22 mouse cellular contexts compared by ENCODE assay signal in genomic region chr10:111214696-111215095, GRCm38 (mm10). TPM values are rescaled to one million over a fixed set of nuclear protein-coding genes. Genes with fewer than 3 reads are reported as not detected.
A peak's percentile ranks its signal among the peaks of the same experiment; 100 is the strongest.
DNase-seq lines count a peak whose midpoint lies in the region; ATAC-seq and TF ChIP-seq lines count a peak whose summit lies in the region.
"Had no signal": no experiment of that assay in that cellular context is flagged by ENCODE, and none has a peak within 500 bp of the region (broad histone marks: within the 10 kb centered on the region; RNA-seq: fewer than 3 reads in every experiment).

No protein-coding gene starts in this region.

- no peaks in the 10 kb centered on the region for H3K9me3 ChIP-seq in heart, embryonic 10.5 days
- H3K9me3 ChIP-seq: embryonic facial prominence, embryonic 13.5 days; forebrain, embryonic 12.5 days; G1E; heart, embryonic 12.5 days; hindbrain, embryonic 10.5 days had no signal

- peak; percentile 69 for ATAC-seq in CD4-positive, CD25-positive, alpha-beta regulatory T cell, adult 4 months
- ATAC-seq: forebrain, embryonic 16.5 days had no signal

- H3K36me3 ChIP-seq in heart, embryonic 10.5 days = no peaks in the 10 kb centered on the region
- H3K36me3 ChIP-seq in kidney, adult 2 months (ENCODE audit: control insufficient read depth, insufficient read depth, low read length) = no peaks in the 10 kb centered on the region
- H3K36me3 ChIP-seq: embryonic facial prominence, embryonic 13.5 days; forebrain, embryonic 12.5 days; hindbrain, embryonic 10.5 days had no signal

- H3K27ac ChIP-seq in heart, embryonic 10.5 days = no peak overlapping the region
- no peak overlapping the region for H3K27ac ChIP-seq in kidney, adult 2 months (ENCODE audit: insufficient read depth, low read depth, low read length)
- H3K27ac ChIP-seq: embryonic facial prominence, embryonic 13.5 days; forebrain, embryonic 12.5 days; heart, adult 2 months; hindbrain, embryonic 10.5 days; hindbrain, embryonic 14.5 days had no signal

- no peaks in the 10 kb centered on the region for H3K27me3 ChIP-seq in heart, embryonic 10.5 days (ENCODE audit: insufficient read depth, poor library complexity, severe bottlenecking)
- H3K27me3 ChIP-seq in kidney, adult 2 months (replicated peaks; ENCODE audit: control insufficient read depth, insufficient read depth, low read length) = no peaks in the 10 kb centered on the region
- H3K27me3 ChIP-seq: embryonic facial prominence, embryonic 13.5 days; forebrain, embryonic 12.5 days; heart, embryonic 12.5 days had no signal

- no peaks in the 10 kb centered on the region for H3K4me1 ChIP-seq in heart, embryonic 10.5 days
- 0 out of 2 replicates have a peak, but pooled peaks cover 6% of the 10 kb centered on the region for H3K4me1 ChIP-seq in kidney, adult 2 months (ENCODE audit: control insufficient read depth, insufficient read depth, low read length)
- H3K4me1 ChIP-seq: embryonic facial prominence, embryonic 13.5 days; forebrain, embryonic 12.5 days; hindbrain, embryonic 10.5 days had no signal

- H3K4me3 ChIP-seq in heart, embryonic 10.5 days = no peak overlapping the region
- no peak overlapping the region for H3K4me3 ChIP-seq in kidney, adult 2 months (ENCODE audit: insufficient read depth, low read depth, low read length)
- H3K4me3 ChIP-seq: embryonic facial prominence, embryonic 13.5 days; forebrain, embryonic 12.5 days; heart, adult 2 months; heart, embryonic 12.5 days; hindbrain, embryonic 10.5 days had no signal

- TF ChIP-seq CTCF in kidney, adult 2 months (conservative IDR thresholded peaks at IDR 0.05; ENCODE audit: insufficient read depth, insufficient read length, low read depth, low read length) = no peak

- WGBS in heart, embryonic 10.5 days = 72% methylated on average over 2 of the region's 2 CpGs
- WGBS in kidney, adult 2 months = 61% methylated on average over 2 of the region's 2 CpGs

- peak; percentile 46 for DNase-seq in heart, adult 11 months
- DNase-seq in heart, embryonic 10.5 days (ENCODE audit: low spot score) = no peak
- DNase-seq in induced T-regulatory cell, adult 2 months (ENCODE audit: low read depth) = peak; percentile 62
- DNase-seq in natural killer cell, adult 2 months (ENCODE audit: low spot score in 2 of 2) = peak; percentile 13 to 48
- DNase-seq in spleen, postnatal 4 days (ENCODE audit: low spot score in 2 of 2) = no peak
- DNase-seq in kidney, adult 2 months = no peak
- no peak for DNase-seq in left cerebral cortex, postnatal 14 days (ENCODE audit: low spot score in 2 of 2)
- DNase-seq: adrenal gland, adult 2 months; adrenal gland, postnatal 36 days; B cell, adult 2 months; cerebellum, adult 9-10 months; cerebellum, postnatal 25 days; gastrocnemius, postnatal 10 days; heart, adult 2 months had no signal

- intact Hi-C loops in left cerebral cortex, postnatal 14 days (cut with DNase I) = no loop called here

- no peak for TF ChIP-seq POLR2A in kidney, adult 2 months (IDR thresholded peaks at IDR 0.05; ENCODE audit: low read depth, low read length)

RNA-seq across cellular contexts. Expression of gene Osbpl8, which starts 50.1 kb away (rescaled TPM):
- 11.5 and 18.2 TPM in 2 replicates for polyA plus RNA-seq in heart, embryonic 10.5 days (2016; fragmentation: Nextera tagmentation; extraction: Ambion mirVana)
- polyA plus RNA-seq in CD4-positive, CD25-positive, alpha-beta regulatory T cell, adult 4 months (2017; shearing (Covaris generic)) = 10 to 100 TPM; 12.9 to 13.2 TPM
- 17.1 and 17.6 TPM in 2 replicates for polyA plus RNA-seq in kidney, adult 2 months (2012; rRNA removed)
- 10 to 100 TPM; 75.1 to 77.7 TPM for total RNA-seq in left cerebral cortex, postnatal 14 days (2021)

Comparison
In these comparisons a context has a peak if more than half of its experiments do, and no peak if none do; other contexts are left out.
1. DNase-seq: peak in heart, adult 11 months (single experiment), induced T-regulatory cell, adult 2 months (single experiment) and natural killer cell, adult 2 months (2 of 2); none in heart, embryonic 10.5 days (single experiment), spleen, postnatal 4 days (0 of 2), kidney, adult 2 months (single experiment) and left cerebral cortex, postnatal 14 days (0 of 2).